Mouse (Mus musculus) intestine, embryonic 14.5 days (tissue): ENCODE data around the gene Nol10. TPM values are rescaled to one million over a fixed set of nuclear protein-coding genes. Genes with fewer than 3 reads are reported as not detected.
A peak's percentile ranks its signal among the peaks of the same experiment; 100 is the strongest.

Source experiments
- ATAC-seq: fragments of 200-750 bp; cut with Nextera tagmentation; replicated peaks from 2 replicates; pipeline ENCODE4 v1.8.0; 2017; ENCODE audit warnings: low read depth, moderate number of reproducible peaks, moderate TSS enrichment, moderate library complexity; ENCODE audit not compliant: low FRiP score, low TSS enrichment
- DNase-seq: peaks from one replicate; pipeline ENCODE4 v3.0.0-alpha.2; 2018; ENCODE audit warnings: low spot score
- H3K27ac ChIP-seq: fragments of 300-500 bp; sonication (generic); 2 replicates; pipeline ENCODE4 v1.5.1; 2014; ENCODE audit warnings: low read depth, mild to moderate bottlenecking, control low read depth
- H3K27me3 ChIP-seq: fragments of 300-500 bp; sonication (generic); replicated peaks from 2 replicates; pipeline ENCODE4 v1.6.1; 2014; ENCODE audit warnings: low read length, control low read depth; ENCODE audit not compliant: control insufficient read depth, insufficient read depth
- H3K36me3 ChIP-seq: fragments of 300-500 bp; sonication (generic); 2 replicates; pipeline ENCODE4 v1.6.1; 2014; ENCODE audit warnings: low read length, control low read depth; ENCODE audit not compliant: control insufficient read depth, insufficient read depth
- H3K4me1 ChIP-seq: fragments of 300-500 bp; sonication (generic); replicated peaks from 2 replicates; pipeline ENCODE4 v1.6.1; 2014; ENCODE audit warnings: low read length, control low read depth, mixed read lengths; ENCODE audit not compliant: control insufficient read depth, insufficient read depth
- H3K4me2 ChIP-seq: fragments of 300-500 bp; sonication (generic); 2 replicates; pipeline ENCODE4 v1.6.1; 2014; ENCODE audit warnings: low read length
- H3K4me3 ChIP-seq: fragments of 300-500 bp; sonication (generic); 2 replicates; pipeline ENCODE4 v1.5.1; 2014; ENCODE audit warnings: low read depth, low read length, control low read depth, mixed read lengths
- H3K9ac ChIP-seq: fragments of 300-500 bp; sonication (generic); 2 replicates; pipeline ENCODE4 v1.6.1; 2014; ENCODE audit warnings: mild to moderate bottlenecking, low read length
- H3K9me3 ChIP-seq: fragments of 300-500 bp; sonication (generic); 2 replicates; pipeline ENCODE4 v1.6.1; 2016; ENCODE audit warnings: low read length, control low read depth; ENCODE audit not compliant: control insufficient read depth
- WGBS: fragments of 180-500 bp; shearing (Covaris S2); extraction: QIAGEN DNeasy Blood & Tissue Kit; methylation state at CpG from one replicate; pipeline ENCODE4 v1.1.7; 2014; 5-methylcytosine and 5-hydroxymethylcytosine counted together
- polyA plus RNA-seq: library from polyadenylated mRNA; unstranded; fragments of >200 nt; fragmentation: Nextera tagmentation; extraction: Ambion mirVana; gene quantifications from 2 replicates; pipeline ENCODE4 v1.2.1, GENCODE M21; 2014

Gene Nol10
- polyA plus RNA-seq: 20.0 and 23.5 TPM in 2 replicates

- Histone ChIP-seq H3K4me3 (peak within 1 kb of the TSS; percentile 94), H3K27ac (peak within 1 kb of the TSS; percentile 51; the same call in 1 of the 2 replicates), H3K27me3 (no peaks in the 10 kb centered on the region), H3K36me3 (peaks cover 27% of the 10 kb centered on the region), H3K9ac (peak within 1 kb of the TSS; percentile 83), H3K4me2 (peak within 1 kb of the TSS; percentile 96), H3K4me1 (peaks cover 12% of the 10 kb centered on the region), H3K9me3 (no peaks in the 10 kb centered on the region)
- ATAC-seq (peak; percentile 96), DNase-seq (peak; percentile 96)
- WGBS: under 1% methylated on average over 42 of the region's 42 CpGs
Observed at GRCm38 (mm10) chr12:17348048-17349036, at the start of gene Nol10. Nol10 (plus strand) TSS chr12:17348458.

DNA sequence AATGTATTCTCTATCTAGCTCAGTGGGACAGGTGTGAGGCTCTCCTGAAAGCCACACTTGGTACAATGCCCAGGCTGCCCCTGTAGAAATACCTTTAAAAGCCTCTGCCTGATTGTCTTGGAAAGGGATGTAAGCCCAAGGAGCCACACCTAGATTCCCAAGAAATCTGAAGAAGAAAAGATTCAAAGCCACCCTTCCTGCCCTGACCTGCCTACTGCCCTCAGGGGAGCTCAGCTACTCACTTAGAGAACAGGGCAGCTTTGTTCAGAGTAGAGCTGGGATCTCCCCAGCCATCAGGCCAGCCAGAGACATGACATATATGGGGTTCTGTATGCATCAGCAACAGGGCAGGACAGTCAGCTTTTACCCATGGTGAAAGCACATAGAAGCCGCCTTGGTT, 48.4 kb upstream of the Nol10 start:
- Histone ChIP-seq H3K27me3 (no peaks in the 10 kb centered on the region), H3K9ac (no peak overlapping the region), H3K4me3 (no peak overlapping the region), H3K9me3 (no peaks in the 10 kb centered on the region), H3K36me3 (no peaks in the 10 kb centered on the region), H3K4me2 (no peak overlapping the region), H3K27ac (no peak overlapping the region), H3K4me1 (no peaks in the 10 kb centered on the region)
- DNase-seq (no peak), ATAC-seq (no peak)
- 87% methylated on average over 1 of the region's 1 CpGs for WGBS

GRCm38 (mm10) chr12:17305445-17305844, 42.8 kb upstream of the Nol10 start:
- DNase-seq (no peak), ATAC-seq (no peak)
- Histone ChIP-seq H3K27ac (no peak overlapping the region), H3K9me3 (no peaks in the 10 kb centered on the region), H3K36me3 (no peaks in the 10 kb centered on the region), H3K4me1 (no peaks in the 10 kb centered on the region), H3K4me3 (no peak overlapping the region), H3K4me2 (no peak overlapping the region), H3K27me3 (no peaks in the 10 kb centered on the region), H3K9ac (no peak overlapping the region)
- WGBS: 88% methylated on average over 7 of the region's 7 CpGs

DNA sequence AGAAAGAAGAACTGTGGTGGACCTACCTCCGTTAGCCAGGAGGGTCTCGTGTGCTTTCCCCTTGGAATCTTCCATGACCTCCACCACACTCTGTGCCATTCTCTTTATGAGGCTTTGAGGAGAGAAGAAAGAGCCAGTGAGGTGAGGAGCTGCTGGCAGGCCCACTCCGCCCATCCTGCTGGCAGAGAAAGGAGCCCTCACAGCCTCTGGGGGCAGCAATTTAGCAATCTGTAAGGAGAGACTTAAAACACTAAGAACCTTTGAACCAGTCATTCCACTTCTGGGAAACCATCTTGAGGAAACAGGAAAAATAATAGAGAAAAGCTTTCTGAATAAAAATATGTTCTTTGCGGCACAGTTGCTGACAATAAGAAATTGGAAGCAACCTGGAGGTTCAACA, 40.0 kb upstream of the Nol10 start:
- Histone ChIP-seq H3K4me1 (no peaks in the 10 kb centered on the region), H3K27me3 (no peaks in the 10 kb centered on the region), H3K4me2 (no peak overlapping the region), H3K9ac (no peak overlapping the region), H3K36me3 (no peaks in the 10 kb centered on the region), H3K9me3 (no peaks in the 10 kb centered on the region), H3K4me3 (no peak overlapping the region), H3K27ac (no peak overlapping the region)
- ATAC-seq (no peak), DNase-seq (no peak)
- 45% methylated on average over 4 of the region's 4 CpGs for WGBS

- WGBS: 73% methylated on average over 16 of the region's 16 CpGs
Observed at GRCm38 (mm10) chr12:17310852-17311839, 37.1 kb upstream of the Nol10 start.

GRCm38 (mm10) chr12:17316096-17316495, 32.2 kb upstream of the Nol10 start:
- H3K36me3 ChIP-seq: no peaks in the 10 kb centered on the region
- no peak overlapping the region for H3K9ac ChIP-seq
- no peaks in the 10 kb centered on the region for H3K4me1 ChIP-seq
- no peak overlapping the region for H3K4me3 ChIP-seq
- DNase-seq (no peak), ATAC-seq (no peak)
- no peaks in the 10 kb centered on the region for H3K27me3 ChIP-seq
- H3K27ac ChIP-seq: no peak overlapping the region
- 82% methylated on average over 5 of the region's 5 CpGs for WGBS
- H3K9me3 ChIP-seq: no peaks in the 10 kb centered on the region
- H3K4me2 ChIP-seq: no peak overlapping the region

More at GRCm38 (mm10) chr12:17310852-17311839, 37.1 kb upstream of the Nol10 start:
- no peak overlapping the region for H3K4me2 ChIP-seq
- H3K4me1 ChIP-seq: no peaks in the 10 kb centered on the region
- no peak for ATAC-seq
- no peaks in the 10 kb centered on the region for H3K36me3 ChIP-seq
- no peaks in the 10 kb centered on the region for H3K9me3 ChIP-seq
- H3K27me3 ChIP-seq: no peaks in the 10 kb centered on the region
- H3K9ac ChIP-seq: no peak overlapping the region
- DNase-seq: no peak
- no peak overlapping the region for H3K27ac ChIP-seq
- H3K4me3 ChIP-seq: no peak overlapping the region

GRCm38 (mm10) chr12:17317970-17318369, 30.3 kb upstream of the Nol10 start:
- ATAC-seq (no peak), DNase-seq (no peak)
- no peaks in the 10 kb centered on the region for H3K9me3 ChIP-seq
- H3K4me1 ChIP-seq: no peaks in the 10 kb centered on the region
- H3K4me2 ChIP-seq: no peak overlapping the region
- H3K9ac ChIP-seq: no peak overlapping the region
- WGBS: 68% methylated on average over 4 of the region's 4 CpGs
- peaks cover 8% of the 10 kb centered on the region for H3K27me3 ChIP-seq
- H3K4me3 ChIP-seq: no peak overlapping the region
- no peak overlapping the region for H3K27ac ChIP-seq
- H3K36me3 ChIP-seq: no peaks in the 10 kb centered on the region

- DNase-seq: no peak
- no peak overlapping the region for H3K4me3 ChIP-seq
Observed at GRCm38 (mm10) chr12:17318453-17318852, 29.8 kb upstream of the Nol10 start.

More at GRCm38 (mm10) chr12:17318453-17318852, 29.8 kb upstream of the Nol10 start:
- Histone ChIP-seq H3K9me3 (no peaks in the 10 kb centered on the region), H3K27ac (no peak overlapping the region), H3K4me2 (no peak overlapping the region), H3K4me1 (no peaks in the 10 kb centered on the region), H3K36me3 (no peaks in the 10 kb centered on the region), H3K9ac (no peak overlapping the region), H3K27me3 (peaks cover 13% of the 10 kb centered on the region)
- WGBS: 75% methylated on average over 3 of the region's 3 CpGs
- no peak for ATAC-seq
